Mouse (Mus musculus): ENCODE data around the gene Myh13. TPM values are rescaled to one million over a fixed set of nuclear protein-coding genes. Genes with fewer than 3 reads are reported as not detected.

Gene Myh13
- polyA plus RNA-seq, 1 experiment from 2014 or later, result 0.04 TPM

GRCm38 (mm10) chr11:67364551-67364950 lies 43.1 kb downstream of the Myh13 start:
- H3K4me3 ChIP-seq, result no peak overlapping the region
- H3K4me1 ChIP-seq (replicated peaks), result peaks cover 4% of the 10 kb centered on the region; the same call in 1 of the 2 replicates
- H3K36me3 ChIP-seq, result no peaks in the 10 kb centered on the region
- 92% methylated on average over 12 of the region's 12 CpGs for WGBS
- no peaks in the 10 kb centered on the region for H3K27me3 ChIP-seq
- H3K4me2 ChIP-seq, result no peak overlapping the region
- no peak overlapping the region for H3K9ac ChIP-seq
- no peaks in the 10 kb centered on the region for H3K9me3 ChIP-seq
- no peak for ATAC-seq (ENCODE audit: low FRiP score)
- H3K27ac ChIP-seq, result no peak overlapping the region

GRCm38 (mm10) chr11:67364986-67365721 lies 43.7 kb downstream of the Myh13 start:
- Histone ChIP-seq H3K27me3 (no peaks in the 10 kb centered on the region), H3K9me3 (no peaks in the 10 kb centered on the region), H3K9ac (no peak overlapping the region), H3K27ac (no peak overlapping the region), H3K4me1 (replicated peaks) (peaks cover 4% of the 10 kb centered on the region; the same call in 1 of the 2 replicates), H3K4me2 (no peak overlapping the region), H3K36me3 (no peaks in the 10 kb centered on the region), H3K4me3 (no peak overlapping the region)
- WGBS, result 93% methylated on average over 14 of the region's 14 CpGs
- no peak for ATAC-seq (ENCODE audit: low FRiP score)

GRCm38 (mm10) chr11:67366936-67367335 lies 45.5 kb downstream of the Myh13 start:
- H3K4me3 ChIP-seq, result no peak overlapping the region
- no peaks in the 10 kb centered on the region for H3K36me3 ChIP-seq
- H3K27me3 ChIP-seq, result no peaks in the 10 kb centered on the region
- no peak overlapping the region for H3K9ac ChIP-seq
- no peak for ATAC-seq (ENCODE audit: low FRiP score)
- peaks cover 4% of the 10 kb centered on the region; the same call in 1 of the 2 replicates for H3K4me1 ChIP-seq (replicated peaks)
- no peak overlapping the region for H3K27ac ChIP-seq
- 50% methylated on average over 9 of the region's 9 CpGs for WGBS
- H3K9me3 ChIP-seq, result no peaks in the 10 kb centered on the region
- no peak overlapping the region for H3K4me2 ChIP-seq

- 67% methylated on average over 2 of the region's 2 CpGs for WGBS
- no peaks in the 10 kb centered on the region for H3K36me3 ChIP-seq
- H3K9ac ChIP-seq, result no peak overlapping the region
- H3K9me3 ChIP-seq, result no peaks in the 10 kb centered on the region
- no peak overlapping the region for H3K27ac ChIP-seq
- peaks cover 11% of the 10 kb centered on the region for H3K27me3 ChIP-seq
- H3K4me1 ChIP-seq (replicated peaks), result no peaks in the 10 kb centered on the region
- no peak for ATAC-seq (ENCODE audit: low FRiP score)
- H3K4me2 ChIP-seq, result no peak overlapping the region
- no peak overlapping the region for H3K4me3 ChIP-seq
Measured at GRCm38 (mm10) chr11:67373333-67373732, 51.9 kb downstream of the Myh13 start.

- H3K9ac ChIP-seq, result no peak overlapping the region
- peaks cover 13% of the 10 kb centered on the region for H3K27me3 ChIP-seq
- no peak for ATAC-seq (ENCODE audit: low FRiP score)
- no peak overlapping the region for H3K27ac ChIP-seq
- H3K36me3 ChIP-seq, result no peaks in the 10 kb centered on the region
- no peaks in the 10 kb centered on the region for H3K9me3 ChIP-seq
- H3K4me1 ChIP-seq (replicated peaks), result peaks cover 12% of the 10 kb centered on the region
- H3K4me3 ChIP-seq, result no peak overlapping the region
- no peak overlapping the region for H3K4me2 ChIP-seq
Measured at GRCm38 (mm10) chr11:67376308-67376707, 54.9 kb downstream of the Myh13 start.

GRCm38 (mm10) chr11:67379703-67380510 lies 58.4 kb downstream of the Myh13 start:
- no peaks in the 10 kb centered on the region for H3K36me3 ChIP-seq
- no peaks in the 10 kb centered on the region for H3K9me3 ChIP-seq
- no peak overlapping the region for H3K27ac ChIP-seq
- WGBS, result 6% methylated on average over 10 of the region's 10 CpGs
- H3K4me1 ChIP-seq (replicated peaks), result peaks cover 12% of the 10 kb centered on the region
- no peak overlapping the region for H3K9ac ChIP-seq
- no peak overlapping the region for H3K4me2 ChIP-seq
- ATAC-seq (ENCODE audit: low FRiP score), result no peak
- H3K4me3 ChIP-seq, result no peak overlapping the region
- peaks cover 22% of the 10 kb centered on the region for H3K27me3 ChIP-seq

- H3K4me3 ChIP-seq, result no peak overlapping the region
- H3K9ac ChIP-seq, result no peak overlapping the region
- H3K27ac ChIP-seq, result no peak overlapping the region
- 81% methylated on average over 4 of the region's 4 CpGs for whole genome bisulfite sequencing
- H3K36me3 ChIP-seq, result no peaks in the 10 kb centered on the region
- no peak for ATAC-seq (ENCODE audit: low FRiP score)
- H3K27me3 ChIP-seq, result peaks cover 22% of the 10 kb centered on the region
- H3K9me3 ChIP-seq, result no peaks in the 10 kb centered on the region
- H3K4me2 ChIP-seq, result no peak overlapping the region
- H3K4me1 ChIP-seq (replicated peaks), result peaks cover 16% of the 10 kb centered on the region
Measured at GRCm38 (mm10) chr11:67381833-67382232, 60.4 kb downstream of the Myh13 start.

- no peak overlapping the region for H3K4me3 ChIP-seq
- no peak overlapping the region for H3K27ac ChIP-seq
- ATAC-seq (ENCODE audit: low FRiP score), result no peak
- no peaks in the 10 kb centered on the region for H3K36me3 ChIP-seq
- peaks cover 13% of the 10 kb centered on the region for H3K4me1 ChIP-seq (replicated peaks)
- H3K4me2 ChIP-seq, result no peak overlapping the region
- no peaks in the 10 kb centered on the region for H3K9me3 ChIP-seq
- H3K9ac ChIP-seq, result no peak overlapping the region
- peaks cover 11% of the 10 kb centered on the region; the same call in 1 of the 2 replicates for H3K27me3 ChIP-seq
- WGBS, result 94% methylated on average over 7 of the region's 7 CpGs
Measured at GRCm38 (mm10) chr11:67384653-67385052, 63.2 kb downstream of the Myh13 start.

- Histone ChIP-seq H3K27ac (no peak overlapping the region), H3K4me1 (replicated peaks) (peaks cover 6% of the 10 kb centered on the region; the same call in 1 of the 2 replicates)
- no peak for ATAC-seq (ENCODE audit: low FRiP score)
Measured at GRCm38 (mm10) chr11:67386815-67387415, 65.5 kb downstream of the Myh13 start.

GRCm38 (mm10) chr11:67390679-67391384 lies 69.4 kb downstream of the Myh13 start:
- Histone ChIP-seq H3K4me1 (replicated peaks) (peaks cover 6% of the 10 kb centered on the region; the same call in 1 of the 2 replicates), H3K4me2 (no peak overlapping the region), H3K9me3 (no peaks in the 10 kb centered on the region), H3K4me3 (no peak overlapping the region), H3K27me3 (no peaks in the 10 kb centered on the region), H3K36me3 (no peaks in the 10 kb centered on the region), H3K9ac (no peak overlapping the region), H3K27ac (no peak overlapping the region)
- ATAC-seq (ENCODE audit: low FRiP score), result no peak
- WGBS, result 92% methylated on average over 3 of the region's 3 CpGs

More at GRCm38 (mm10) chr11:67386815-67387415, 65.5 kb downstream of the Myh13 start:
- 0 out of 2 replicates have a peak, but pooled peaks cover 3% of the 10 kb centered on the region for H3K27me3 ChIP-seq
- no peak overlapping the region for H3K4me3 ChIP-seq
- no peak overlapping the region for H3K9ac ChIP-seq
- H3K9me3 ChIP-seq, result no peaks in the 10 kb centered on the region
- no peaks in the 10 kb centered on the region for H3K36me3 ChIP-seq
- whole genome bisulfite sequencing, result 16% methylated on average over 8 of the region's 8 CpGs
- H3K4me2 ChIP-seq, result no peak overlapping the region

- Histone ChIP-seq H3K9ac (no peak overlapping the region), H3K4me1 (replicated peaks) (no peaks in the 10 kb centered on the region), H3K4me2 (no peak overlapping the region), H3K4me3 (no peak overlapping the region), H3K27ac (no peak overlapping the region), H3K27me3 (no peaks in the 10 kb centered on the region), H3K9me3 (no peaks in the 10 kb centered on the region), H3K36me3 (no peaks in the 10 kb centered on the region)
- 86% methylated on average over 3 of the region's 3 CpGs for WGBS
- no peak for ATAC-seq (ENCODE audit: low FRiP score)
Measured at GRCm38 (mm10) chr11:67392369-67392768, 70.9 kb downstream of the Myh13 start.

GRCm38 (mm10) chr11:67400956-67401355 lies 79.5 kb downstream of the Myh13 start:
- Histone ChIP-seq H3K9me3 (no peaks in the 10 kb centered on the region), H3K4me1 (replicated peaks) (no peaks in the 10 kb centered on the region), H3K4me3 (no peak overlapping the region), H3K9ac (no peak overlapping the region), H3K36me3 (no peaks in the 10 kb centered on the region), H3K4me2 (no peak overlapping the region), H3K27ac (no peak overlapping the region), H3K27me3 (no peaks in the 10 kb centered on the region)
- 89% methylated on average over 5 of the region's 5 CpGs for WGBS
- ATAC-seq (ENCODE audit: low FRiP score), result no peak

All from hindbrain, embryonic 13.5 days (tissue).